Mouse (Mus musculus): Measurements from ENCODE around the gene Ccnyl1.

DNA sequence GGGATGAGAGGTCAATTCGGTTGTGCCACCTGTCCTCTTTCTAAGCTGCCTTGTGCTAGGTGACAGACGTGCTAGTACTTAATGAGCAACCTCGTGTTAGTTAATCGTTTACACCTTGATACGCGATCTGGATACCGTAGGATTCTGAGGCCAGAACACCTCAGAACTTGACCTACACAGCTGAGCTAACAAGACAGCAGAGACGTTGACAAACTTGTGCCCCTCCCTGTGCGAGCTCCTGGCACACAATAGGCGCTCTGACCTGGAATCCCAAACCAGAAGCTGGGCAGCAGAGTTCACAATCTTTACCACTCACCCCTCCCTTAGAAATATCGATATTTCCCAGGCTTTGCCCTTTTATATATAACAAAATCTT is 47.9 kb downstream of the Ccnyl1 start:
- TF ChIP-seq CTCF (IDR thresholded peaks at IDR 0.05; ENCODE audit: control insufficient read depth, insufficient read depth, low read length) (no peak), POLR2A (IDR thresholded peaks at IDR 0.05; ENCODE audit: borderline replicate concordance, control insufficient read depth, low read depth, low read length) (no peak)
